Mouse (Mus musculus) forelimb bud, embryonic 11.5 days (tissue): ENCODE data around the gene Snap25.

ENCODE experiments used
- DNase-seq: peaks from one replicate; pipeline ENCODE4 v3.0.0-alpha.2; 2012; ENCODE audit warnings: low read depth, low spot score

Snap25 gene

DNA sequence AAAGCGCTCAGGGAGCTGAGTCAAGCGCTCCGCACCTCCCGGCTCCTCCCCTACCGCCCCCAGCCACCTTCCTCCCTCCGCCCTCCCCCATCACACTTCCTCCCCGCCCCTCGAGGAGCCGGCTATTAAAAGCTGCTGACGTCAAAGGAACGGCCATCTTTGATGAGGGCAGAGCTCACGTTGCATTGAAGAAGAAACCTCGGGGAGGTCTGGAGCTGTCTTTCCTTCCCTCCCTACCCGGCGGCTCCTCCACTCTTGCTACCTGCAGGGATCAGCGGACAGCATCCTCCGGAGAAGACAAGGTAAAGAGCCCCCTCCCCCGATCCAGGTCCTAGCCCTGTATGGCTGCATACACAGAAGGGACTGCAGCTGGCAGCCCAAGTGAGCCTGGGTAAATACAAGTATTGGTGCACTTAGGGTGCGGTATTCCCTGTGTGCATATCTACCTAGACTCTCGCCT is at the start of gene Snap25:
Gene Snap25, plus strand, starts transcription at position 155 of the 460 bp plus-strand sequence.
- peak; percentile 80 for DNase-seq

DNA sequence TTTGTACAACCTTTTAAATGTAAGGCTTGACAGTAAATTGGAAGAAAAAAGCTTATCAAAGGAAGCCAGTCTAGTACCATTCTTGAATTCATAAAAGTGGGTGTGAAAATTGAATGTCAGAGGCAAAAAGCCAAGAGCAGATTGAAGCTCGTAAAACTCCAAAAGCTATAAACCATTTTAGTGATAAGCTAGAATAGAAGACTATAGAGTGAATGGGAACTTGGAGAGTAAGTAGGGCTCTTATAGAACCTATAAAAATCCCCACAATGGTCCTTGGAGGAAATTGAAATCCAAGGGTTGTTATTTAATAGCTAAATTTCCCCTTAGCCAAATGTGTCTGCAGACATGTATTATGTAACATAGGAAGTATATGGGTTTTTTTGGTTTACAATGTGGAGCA is 46.3 kb upstream of the Snap25 start:
- DNase-seq, result no peak

DNA sequence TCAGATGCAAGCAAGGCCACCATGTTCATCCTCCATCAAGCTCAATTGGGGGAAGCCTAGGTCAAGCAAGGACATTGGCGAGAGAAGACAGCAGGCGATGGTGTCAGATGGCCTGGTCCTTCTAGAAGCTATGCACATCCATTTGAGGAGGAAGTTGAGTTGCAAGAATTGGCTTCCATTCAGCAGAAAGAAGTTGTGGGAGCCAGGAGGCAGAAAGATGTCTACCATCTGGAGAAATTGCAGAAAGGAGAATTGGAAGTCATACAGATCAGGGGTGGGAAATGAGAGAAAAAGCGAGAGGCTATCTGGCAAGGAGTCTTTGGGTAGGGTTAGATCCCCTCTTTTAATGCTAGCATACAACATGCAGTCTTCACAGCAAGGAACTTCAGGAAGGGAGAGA is 44.1 kb upstream of the Snap25 start:
- DNase-seq, result no peak

DNA sequence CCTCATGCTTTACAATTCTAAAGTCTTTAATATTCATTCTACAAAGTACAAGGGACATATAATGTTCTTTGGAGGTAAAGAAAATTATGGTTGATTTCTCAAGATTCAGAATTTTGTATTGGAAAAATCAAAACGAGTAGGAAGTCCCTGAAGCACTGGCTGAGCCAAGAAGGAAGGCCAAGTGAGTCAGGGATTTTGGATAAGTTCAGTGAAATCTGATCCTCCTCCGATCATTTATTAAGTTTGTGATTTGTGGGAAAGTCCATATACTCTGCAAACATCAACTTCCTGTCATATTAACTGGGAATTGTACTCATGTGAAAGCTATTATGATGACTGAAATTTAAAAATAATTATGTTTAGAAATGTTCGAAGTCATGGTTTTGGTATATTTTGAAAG is 43.6 kb upstream of the Snap25 start:
- DNase-seq, result no peak

DNA sequence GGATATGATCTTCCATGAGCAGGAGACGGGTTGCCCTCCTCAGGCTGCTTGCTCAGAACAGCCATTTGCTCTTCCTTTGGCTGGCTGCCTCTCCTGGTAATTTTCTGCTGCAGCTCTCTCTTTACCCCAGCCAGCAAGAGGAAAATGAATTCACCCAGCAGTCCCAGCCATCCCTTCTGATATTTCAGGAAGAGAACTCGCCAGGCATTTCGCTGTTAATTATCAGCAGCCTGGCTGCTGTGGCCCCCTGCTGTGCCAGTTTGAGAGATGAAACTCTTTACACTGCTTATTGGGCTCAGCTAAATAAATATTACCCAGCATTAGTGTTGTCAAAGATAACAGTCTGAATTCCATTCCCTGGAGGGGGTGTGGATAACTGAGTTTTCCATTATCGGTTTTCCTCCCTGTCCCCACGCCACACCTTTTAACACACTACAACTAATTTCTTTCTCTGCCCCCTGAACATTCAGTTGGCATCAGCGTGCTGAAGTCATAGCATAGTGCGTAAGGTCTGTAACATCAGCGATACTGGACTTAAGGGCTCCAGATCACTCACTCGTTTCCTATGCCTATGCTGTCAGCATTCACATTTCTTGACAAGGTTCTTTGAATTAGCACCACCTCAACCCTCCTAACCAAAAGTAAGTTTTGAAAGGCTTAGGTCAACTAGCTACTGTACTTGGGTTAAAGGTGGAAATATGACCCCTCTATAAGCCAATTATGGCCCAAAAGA is 42.5 kb upstream of the Snap25 start:
- no peak for DNase-seq

DNA sequence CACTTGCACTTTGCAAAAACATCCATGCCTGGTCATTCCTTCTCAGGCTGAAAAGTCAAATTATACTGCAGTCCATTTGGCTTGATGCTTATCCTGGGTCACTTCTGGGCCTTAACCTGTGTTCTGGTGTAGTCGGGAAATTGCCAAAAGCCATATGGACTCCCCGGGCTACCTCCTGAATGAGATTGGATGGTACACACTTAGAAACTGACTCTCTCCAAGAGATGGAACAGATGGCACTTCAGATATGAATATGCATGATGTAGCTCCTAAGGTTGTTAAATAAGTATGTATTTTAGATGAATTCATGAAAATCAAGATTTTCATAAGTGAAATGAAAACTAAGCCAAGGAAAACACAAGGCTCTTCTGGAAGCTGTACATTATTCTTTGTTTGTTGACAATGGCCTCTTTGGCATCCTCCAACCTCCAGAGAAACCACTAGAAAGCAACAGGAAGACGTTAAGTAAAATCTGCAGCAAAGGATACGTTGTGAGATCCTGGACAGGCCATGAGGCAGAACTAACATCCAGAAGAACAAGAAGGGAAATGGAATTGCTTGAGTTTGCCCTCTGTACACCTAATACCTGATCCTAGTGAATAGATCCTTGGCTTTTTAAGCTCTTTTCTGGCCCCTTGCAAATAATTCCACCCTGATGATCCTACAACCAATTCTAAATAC is 39.0 kb upstream of the Snap25 start:
- DNase-seq, result no peak

DNA sequence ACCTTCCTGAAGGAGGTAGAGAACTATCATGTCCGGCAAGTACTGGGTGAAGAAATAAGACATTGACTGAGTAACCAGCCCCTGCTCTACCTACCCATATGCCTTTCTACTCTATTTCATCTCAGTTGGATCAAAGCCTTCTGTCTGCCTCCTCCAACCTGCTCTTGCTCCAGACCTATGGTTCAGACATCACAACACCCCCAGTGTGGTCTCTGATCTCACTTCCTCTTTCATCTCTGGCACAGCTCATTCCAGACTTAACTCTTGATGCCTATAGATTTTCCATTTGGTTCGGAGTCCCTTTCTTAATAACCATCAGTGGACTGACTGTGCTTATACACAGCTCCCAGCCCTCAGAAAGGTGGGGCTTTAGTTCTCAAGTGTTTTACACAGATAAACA is 37.1 kb upstream of the Snap25 start:
- no peak for DNase-seq

DNA sequence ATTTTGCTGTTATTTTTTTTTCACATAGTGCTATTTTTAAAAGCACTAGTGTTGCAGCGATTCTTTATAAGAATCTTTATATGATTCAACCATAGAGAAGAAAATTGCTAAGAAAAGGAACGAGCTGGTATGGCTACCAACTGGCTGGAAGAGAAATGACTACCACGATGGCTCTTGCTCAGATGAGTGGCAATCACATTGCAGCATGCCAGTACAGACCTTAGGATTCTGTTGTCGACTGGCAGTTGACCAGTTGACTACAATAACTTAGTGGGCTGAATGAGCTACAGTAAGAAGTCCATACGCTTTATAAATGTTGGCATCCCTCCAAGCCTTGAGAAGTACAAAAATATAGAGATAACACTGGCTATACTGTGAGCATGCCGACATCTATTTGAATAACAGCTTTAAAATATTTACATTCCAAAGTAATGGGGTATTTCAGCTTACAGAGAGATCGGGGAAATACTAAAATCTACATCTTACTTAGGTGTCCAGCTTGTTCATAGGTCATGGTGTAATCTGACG is 36.3 kb upstream of the Snap25 start:
- DNase-seq, result no peak

DNA sequence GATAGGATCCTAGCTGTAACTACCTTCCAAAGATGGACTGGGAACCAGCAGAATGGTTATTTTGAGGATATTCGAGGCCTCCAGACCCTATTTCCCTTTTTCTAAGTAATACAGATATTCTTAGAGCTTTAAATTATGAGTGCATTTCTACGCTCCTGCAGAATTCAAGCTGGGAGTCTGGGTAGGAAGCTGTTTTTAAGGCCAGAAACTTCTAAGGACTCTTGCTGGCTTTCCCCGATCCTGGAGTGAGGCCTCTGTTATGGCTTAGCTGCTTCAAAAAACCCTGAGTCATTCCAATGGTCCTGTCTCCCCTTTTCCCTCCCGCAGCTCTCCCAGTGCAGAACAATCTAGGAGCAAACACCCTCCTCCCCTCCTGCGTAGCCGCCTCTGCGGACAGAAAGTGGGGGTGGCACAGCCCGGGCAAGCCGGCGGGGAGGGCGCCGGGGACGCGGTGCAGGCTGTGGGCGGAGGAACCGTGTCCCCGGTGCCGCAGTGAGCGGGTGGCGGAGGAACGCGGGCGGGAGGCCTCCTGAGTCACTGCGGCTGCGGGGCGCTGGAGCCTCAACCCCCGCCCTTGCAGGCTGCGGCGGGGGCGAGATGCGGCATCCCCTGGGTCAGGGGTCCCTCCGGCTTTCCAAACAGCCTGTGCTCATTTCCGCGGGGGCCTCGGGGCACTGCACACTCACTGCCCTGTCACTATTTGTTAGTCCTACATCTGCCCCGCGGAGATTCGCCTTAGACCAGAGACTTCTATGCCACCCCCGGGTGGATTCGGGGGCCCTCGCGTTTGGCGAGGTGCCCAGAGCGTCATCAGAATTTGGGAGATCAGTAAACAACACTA is 34.7 kb upstream of the Snap25 start:
- peak; percentile 39 for DNase-seq

DNA sequence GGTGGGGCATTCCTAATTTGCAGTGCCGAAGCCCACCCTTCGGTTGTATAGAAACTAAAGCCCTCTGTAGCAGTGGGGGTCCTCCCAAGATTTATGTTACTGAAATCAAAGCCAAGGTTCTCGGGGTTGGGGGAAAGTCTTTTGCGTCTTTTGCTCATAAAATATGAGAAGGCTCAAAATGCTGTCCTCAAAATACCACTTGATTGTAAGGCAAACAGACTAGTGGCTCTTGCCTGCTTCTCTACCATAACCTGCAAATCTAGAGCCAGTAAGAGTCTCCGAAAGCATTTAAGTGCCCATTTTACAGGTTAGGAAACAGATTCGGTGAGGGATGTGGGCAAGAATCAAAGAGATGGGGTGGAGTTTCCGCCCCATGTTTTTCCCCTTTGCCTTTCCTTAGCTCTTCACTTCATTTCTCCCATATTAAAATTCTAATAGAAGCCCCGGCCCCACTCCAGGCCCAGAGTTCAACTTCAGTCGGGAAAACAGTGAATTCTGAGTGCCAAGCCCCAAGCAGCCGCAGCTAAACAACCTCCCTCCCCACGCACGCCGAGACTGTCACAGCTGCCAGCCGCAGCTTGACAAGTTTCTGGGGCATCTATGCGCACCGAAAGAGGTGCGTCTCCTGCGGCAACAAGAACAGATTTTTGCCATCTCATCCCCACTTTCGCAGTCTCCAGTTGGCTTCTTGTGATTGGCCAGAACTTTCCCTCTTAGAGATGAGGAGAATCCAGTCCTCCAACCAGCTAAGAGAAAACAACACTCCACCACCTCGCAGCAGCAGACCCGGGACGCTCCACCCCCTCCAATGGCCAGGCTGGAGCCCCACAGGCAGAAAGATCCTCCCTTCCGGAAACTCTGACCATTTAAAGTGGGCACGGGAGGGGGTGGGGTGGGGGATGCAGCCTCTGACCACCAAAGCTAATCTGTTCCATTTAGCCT is 33.7 kb upstream of the Snap25 start:
- peak; percentile 86 for DNase-seq

DNA sequence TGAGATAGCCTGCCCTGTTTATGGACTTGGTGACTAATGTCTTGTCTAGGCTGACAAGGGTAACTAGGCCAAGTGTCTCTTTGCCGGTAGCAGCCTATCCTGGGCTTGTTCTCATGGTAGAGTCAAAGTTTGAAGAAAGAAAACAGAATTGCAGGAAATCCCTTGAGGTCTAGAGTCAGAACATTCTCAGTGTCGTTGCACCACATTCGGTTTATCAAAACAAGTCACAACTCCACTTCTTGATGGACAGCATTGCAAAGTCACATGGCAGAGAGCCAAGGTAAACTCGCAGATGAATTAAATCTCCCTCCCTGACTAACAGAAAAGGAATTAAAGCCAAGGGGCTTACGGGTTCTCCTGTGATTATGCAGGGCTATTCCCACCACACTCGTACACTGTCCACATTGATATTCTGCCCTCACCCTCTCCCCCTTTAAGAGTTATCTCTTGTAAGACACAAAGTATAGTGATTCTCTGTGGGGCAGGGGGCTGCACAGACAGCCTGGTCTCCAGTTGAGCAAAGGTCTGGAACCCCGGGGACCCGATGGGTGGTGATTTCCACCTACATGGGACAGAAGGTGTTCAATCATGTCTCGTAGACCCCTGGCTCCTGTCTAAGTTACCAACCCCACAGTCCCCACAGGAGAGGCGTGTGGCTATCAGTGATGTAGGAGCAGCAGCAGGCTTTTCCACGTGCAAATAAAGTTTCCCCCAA is 30.9 kb upstream of the Snap25 start:
- DNase-seq, result no peak

DNA sequence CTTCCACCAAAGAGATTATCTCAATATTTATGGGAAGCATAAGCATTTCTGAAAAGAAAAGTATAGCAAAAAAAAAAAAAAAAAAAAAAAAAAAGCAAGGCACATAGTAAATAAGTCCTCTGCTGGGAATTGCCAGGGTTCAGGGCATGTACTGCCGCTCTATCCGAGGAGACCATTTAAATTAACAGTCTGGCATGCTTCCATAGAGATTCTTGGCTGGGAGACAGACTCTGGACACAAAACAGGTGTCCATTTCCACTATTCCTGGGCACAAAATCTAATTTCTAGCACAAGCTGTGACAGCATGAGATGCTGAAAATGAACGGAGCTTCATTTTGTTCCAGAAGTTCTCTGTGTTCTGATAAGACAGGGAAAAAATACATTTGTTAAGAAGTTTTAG is 27.1 kb upstream of the Snap25 start:
- no peak for DNase-seq

DNA sequence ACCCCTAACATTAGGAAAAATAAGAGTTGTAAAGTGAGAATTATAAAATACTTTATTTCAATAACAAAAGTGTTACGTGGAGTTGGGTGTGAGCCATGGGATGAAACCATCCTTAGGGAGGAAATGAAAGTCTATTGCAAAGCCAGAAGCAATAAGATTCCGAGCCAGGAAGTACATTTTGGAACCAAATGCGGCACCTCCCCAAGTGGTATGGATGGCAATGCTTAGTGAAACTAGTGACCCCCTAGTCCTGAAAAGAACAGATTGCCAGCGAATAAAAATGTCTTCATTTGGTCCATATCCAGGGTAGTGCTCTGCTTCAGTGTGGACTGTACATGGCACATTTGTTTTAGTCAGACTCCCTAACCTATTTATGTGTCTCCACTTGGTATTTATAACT is 25.9 kb upstream of the Snap25 start:
- DNase-seq, result no peak

DNA sequence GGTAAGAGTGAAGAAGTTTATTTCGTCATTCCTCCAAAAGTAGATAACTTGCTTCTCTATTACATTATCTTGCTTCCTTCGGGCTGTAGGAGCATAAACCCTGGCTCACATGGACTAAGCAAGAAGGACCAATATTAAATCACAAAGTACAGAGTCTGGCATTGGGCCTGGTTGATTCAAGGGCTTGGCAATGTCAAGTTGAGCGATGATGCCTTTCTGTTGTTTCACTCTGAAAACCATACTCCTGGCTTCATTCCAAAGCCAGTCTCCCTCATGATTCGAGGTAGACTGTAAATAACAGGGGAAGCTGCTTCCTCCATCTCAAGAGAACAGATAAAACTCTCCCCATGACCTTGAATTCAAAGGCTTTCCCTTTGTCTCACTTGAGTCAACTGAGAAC is 23.8 kb upstream of the Snap25 start:
- DNase-seq, result no peak

DNA sequence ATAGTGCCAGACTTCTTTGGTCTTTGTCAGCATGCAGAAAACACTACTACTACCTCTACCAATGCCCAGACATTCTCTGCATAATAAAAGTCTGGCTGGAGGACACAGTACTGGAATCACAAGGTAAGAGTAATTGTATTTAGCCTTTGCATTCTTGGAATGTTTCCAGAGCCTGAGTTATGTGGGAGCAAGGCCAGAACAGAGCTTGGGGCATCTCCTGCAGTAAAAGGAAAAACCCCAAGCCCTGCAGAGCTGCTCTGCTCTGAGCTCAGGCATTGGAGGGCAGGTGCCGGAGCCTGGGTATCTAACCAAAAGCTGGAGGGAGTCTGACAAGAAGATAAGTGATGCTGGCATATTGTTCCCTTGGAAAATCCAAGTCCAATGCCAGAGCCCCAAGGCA is 21.6 kb upstream of the Snap25 start:
- no peak for DNase-seq

DNA sequence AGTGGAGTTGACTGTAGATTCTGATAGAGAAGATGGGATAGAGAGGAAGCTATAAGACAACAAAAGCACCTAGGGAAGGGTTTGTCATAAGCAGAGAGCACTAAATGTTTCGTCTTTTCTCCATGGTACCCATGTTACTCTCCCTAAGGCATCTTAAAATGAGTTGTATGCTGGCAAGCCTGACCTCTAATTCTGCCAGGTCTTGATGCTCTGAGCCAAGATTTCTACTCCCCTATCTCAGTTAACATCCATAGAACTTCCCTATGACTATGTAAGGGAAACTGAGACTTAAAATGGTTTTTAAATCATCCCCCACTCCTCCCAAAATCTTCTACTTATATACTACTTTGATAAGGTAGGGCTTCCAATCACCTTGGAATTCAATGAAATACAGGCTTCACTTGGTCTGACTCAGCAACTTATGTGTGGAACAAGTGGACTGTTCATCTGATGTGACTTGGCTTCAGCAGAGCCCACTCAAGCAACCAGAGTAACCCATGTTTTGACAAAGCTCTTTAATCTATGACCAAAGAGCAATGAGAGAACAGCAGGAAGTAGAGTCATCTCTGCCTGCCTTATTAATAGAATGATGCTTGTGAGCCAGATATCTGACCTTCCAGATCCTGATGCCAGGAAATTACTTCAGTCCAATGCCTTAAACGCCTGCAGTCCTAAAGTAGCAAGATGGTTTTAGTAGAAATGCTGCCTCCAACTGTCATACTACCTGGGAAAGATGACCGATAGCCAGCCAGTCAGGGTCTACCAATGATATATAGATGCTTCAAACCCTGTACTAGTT is 13.6 kb upstream of the Snap25 start:
- no peak for DNase-seq

DNA sequence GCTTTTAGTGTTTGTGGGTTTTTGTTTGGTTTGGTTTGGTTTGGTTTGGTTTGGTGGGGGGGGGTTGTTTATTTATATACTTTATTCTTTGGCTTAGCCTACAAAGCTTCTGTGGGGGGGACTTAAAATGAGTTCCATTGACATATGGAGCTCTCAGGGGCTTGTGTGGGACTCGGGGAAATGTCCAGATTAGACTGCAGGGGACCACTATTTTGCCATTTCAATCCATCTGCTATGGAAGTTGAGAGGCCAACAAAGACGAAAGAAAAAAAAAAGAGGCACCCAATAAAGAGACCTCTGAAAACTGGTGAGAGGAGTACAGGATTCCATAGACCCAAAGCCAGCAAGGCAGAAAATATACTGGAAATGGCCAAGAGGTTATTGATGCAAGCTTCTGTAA is 9.9 kb upstream of the Snap25 start:
- DNase-seq, result no peak

DNA sequence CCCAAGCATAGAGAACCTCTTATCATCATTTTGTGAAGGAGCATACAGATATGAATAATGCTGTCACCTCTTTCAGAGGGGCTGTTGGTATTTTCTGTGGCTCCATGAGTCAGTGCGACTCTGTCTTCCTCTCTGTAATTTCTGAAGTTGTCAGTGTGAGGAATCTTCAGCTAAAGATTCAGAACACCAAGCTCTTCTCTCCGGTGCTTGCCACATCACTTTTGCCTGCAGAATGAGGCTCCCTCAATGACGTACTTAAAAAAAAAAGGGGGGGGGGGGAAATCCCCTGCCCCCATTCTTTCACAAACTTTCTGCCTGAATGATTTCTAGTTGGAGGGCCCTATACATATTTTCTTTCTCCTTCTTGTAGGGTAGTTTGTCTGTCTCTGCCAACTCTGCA is 2.1 kb upstream of the Snap25 start:
- DNase-seq, result no peak

DNA sequence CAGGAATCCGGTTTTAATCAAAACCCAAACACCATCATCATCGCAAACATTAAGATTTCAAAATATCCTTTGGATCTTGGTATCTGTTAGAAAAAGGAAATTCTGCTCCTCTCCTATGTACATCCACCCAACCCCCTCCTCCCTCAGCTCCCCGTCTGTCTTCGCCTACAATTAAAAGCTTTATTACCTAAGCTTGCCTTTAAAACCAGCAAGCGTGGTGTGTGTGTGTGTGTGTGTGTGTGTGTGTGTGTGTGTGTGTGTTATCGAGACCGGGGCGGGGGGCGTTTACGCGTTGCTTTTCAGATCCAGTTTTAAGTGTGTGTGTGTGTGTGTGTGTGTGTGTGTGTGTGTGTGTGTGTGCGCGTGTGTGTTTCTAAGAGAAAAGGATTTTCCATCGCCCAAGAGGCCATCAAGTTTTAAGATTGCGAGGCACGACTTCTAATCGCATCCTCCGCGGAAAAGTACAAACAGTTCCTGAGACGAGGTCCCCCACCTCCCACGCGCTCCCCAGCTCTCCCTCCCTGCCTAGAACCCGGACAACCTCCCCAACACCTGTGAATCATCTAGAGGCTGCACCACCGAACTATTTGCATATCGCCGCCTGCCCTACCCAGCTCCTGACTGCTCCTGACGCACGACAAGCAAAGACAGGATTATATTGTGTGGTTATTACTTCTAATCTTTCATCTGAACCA is 1.4 kb upstream of the Snap25 start:
- peak; percentile 23 for DNase-seq
